Mouse (Mus musculus) bone marrow macrophage, adult 2 months (primary cell): ENCODE measurements at regions not wholly inside any gene's neighbourhood (a gene's known extent, or its start where the extent isn't known, plus 50 kb on each side); places are given as distances from the start of the nearest gene placed in this dataset.

ENCODE experiments used
- CTCF ChIP-seq: IDR thresholded peaks from 2 replicates; pipeline ENCODE4 v1.5.1; 2012; ENCODE audit warnings: low read depth, mild to moderate bottlenecking, low read length, moderate library complexity
- POLR2A ChIP-seq: IDR thresholded peaks from 2 replicates; pipeline ENCODE4 v1.6.1; 2012; ENCODE audit warnings: mild to moderate bottlenecking, low read depth, low read length, borderline replicate concordance

- TF ChIP-seq CTCF (no peak), POLR2A (no peak)
Measured at GRCm38 (mm10) chr19:25781314-25781713, 109.1 kb downstream of the Dmrt2 start.
